Mouse (Mus musculus): ENCODE results near the gene Lipm.

Gene Lipm

DNA sequence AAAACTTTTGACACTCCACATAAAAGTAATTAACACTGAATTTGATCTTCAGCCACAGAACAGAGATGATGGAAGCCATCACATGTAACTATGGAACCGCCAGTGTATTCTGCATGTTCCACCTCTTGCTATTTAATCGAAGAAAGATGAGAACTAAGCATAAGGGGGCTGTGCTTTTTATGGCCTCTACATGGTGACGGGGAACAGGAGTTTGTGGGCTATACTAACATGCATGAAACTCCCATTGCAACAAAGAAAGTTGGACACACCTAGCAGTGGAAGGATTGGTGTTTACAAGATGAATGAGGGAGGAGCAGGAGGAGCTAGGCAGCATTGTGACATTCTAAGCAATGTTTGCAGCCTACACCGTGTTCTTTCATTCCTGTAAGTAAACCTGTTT lies at the start of gene Lipm:
Gene Lipm (plus strand): TSS at position 301 of the 400 bp plus-strand sequence.
- DNase-seq (ENCODE audit: extremely low read depth, low read depth, low spot score) = no peak

DNA sequence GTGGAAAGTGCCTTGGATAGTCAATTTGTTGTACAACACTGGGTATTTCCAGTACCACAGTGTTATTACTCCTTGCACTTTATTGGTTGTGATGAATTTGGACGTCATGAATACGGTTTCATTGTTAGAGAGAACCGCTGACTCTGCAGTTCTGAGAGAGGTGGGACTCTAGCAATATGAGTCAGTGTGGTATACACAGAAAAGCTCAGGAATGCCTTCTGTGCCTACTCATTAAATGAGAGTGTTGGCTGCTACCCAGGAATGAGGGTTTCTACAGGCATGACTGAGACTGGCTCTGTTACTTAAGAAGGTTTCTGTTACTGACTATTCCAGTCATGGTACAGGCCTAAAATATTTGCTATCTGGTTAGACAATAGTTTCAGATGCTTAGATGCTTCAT lies 49.2 kb upstream of the Lipm start:
- DNase-seq (ENCODE audit: extremely low read depth, low read depth, low spot score) = no peak

DNA sequence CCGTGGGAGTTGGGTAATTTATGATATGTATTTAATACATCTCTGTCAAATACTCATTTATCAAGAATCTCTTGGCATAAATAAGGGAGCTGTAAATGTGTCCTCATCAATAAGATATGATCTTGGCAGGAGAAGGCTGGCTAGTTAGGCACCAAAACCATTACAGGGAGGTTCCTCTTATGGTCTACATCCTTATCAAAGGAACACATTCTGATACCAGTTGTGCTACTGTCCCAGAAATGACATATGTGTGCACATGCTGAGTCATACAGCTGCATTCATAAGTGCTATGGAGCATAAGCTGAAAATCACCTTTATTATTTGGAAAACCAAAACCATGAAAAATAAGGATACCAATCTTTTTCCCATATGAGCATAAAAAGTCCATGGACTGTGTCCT lies 37.2 kb upstream of the Lipm start:
- no peak for DNase-seq (ENCODE audit: extremely low read depth, low read depth, low spot score)

DNA sequence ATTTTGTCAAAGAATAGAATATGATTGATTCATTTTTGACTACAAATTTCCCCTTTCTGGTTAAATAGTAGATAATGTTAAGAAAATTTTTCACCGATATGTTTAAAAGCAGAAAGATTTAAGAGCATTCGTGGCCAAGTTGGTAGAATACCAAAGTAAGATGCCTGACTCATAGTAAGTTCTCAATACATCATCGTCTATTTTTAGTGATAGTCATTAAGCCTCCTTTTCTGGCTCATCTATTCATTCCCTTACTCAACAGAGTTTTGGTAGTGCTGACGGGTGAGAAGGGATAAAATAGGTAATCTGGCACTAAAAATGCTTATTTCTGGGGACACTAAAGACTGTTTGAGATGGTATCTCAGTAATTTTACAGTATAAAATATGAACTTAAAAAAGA lies 36.7 kb upstream of the Lipm start:
- no peak for DNase-seq (ENCODE audit: extremely low read depth, low read depth, low spot score)

DNA sequence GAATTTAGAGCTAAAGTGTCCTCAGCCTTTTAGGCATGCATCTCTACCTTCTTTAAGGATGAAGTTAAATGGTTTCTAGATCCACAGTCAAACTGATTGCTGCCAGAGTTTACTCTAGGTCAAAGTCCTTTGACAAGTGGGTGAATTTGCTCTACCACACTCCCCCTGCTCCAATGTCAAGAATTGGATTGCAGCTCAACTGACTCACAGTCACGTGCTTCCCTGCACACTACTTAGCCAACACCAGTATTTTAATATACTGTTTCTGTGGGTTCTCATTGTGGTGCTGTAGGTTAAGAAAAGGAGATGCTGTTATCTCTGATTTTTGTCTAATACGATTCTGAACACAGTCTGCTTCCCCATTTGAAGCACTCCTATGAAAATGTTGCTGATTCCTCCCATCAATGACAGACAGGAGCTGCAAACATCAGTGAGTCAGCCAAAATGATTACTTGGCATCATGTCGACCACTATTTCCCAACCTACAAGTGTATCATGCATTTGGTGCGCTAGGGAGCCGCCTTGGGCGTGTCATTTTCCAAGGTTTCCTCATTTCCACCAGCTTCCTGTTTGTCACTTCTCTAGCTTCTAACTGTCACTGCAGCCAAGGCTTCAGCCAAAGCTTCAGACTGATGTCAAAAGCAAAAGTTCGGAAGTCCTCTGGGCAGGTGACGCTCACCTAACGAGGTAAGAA lies 33.8 kb upstream of the Lipm start, which contains the start of gene Lipn:
Gene Lipn (plus strand): TSS at position 580 of the 694 bp plus-strand sequence.
- no peak for DNase-seq (ENCODE audit: extremely low read depth, low read depth, low spot score)

DNA sequence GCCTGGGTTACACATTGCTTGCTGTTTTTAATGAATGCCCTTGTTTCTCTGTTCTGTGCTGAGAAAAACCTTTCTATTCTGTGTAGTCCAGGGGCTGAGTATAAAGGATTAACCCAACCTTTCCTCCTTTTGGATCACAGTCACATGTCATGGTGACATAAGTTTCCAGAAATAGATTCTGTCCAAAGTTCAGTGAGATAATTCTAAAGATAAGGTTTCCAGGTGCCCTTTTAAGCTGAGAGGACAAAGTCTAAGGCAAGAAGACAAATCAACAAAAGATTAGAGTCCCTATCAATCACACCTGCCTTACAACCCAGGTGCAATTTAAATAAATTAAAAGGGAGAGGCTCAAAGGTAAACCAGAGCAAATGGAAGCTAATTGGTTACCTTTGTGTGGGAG lies 26.5 kb upstream of the Lipm start:
- no peak for DNase-seq (ENCODE audit: extremely low read depth, low read depth, low spot score)

DNA sequence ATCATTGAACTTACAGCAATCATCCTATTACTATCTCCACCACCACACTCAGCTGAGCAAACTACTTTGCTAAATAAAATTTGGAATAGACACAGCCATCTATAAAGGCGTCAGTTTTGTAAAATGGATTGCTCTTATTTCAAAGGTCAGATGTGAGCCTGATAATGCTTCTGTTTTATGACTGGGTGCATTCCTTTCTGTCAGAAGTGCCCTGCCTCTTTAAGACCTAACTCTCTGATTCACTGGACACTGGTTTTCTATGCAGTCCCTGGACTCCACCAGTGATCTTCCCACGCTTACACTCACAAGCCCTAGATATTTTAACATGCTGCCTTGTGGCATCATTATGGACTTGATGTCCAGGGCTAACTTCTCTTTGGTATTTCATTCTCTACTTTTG lies 22.6 kb upstream of the Lipm start:
- DNase-seq (ENCODE audit: extremely low read depth, low read depth, low spot score) = no peak

DNA sequence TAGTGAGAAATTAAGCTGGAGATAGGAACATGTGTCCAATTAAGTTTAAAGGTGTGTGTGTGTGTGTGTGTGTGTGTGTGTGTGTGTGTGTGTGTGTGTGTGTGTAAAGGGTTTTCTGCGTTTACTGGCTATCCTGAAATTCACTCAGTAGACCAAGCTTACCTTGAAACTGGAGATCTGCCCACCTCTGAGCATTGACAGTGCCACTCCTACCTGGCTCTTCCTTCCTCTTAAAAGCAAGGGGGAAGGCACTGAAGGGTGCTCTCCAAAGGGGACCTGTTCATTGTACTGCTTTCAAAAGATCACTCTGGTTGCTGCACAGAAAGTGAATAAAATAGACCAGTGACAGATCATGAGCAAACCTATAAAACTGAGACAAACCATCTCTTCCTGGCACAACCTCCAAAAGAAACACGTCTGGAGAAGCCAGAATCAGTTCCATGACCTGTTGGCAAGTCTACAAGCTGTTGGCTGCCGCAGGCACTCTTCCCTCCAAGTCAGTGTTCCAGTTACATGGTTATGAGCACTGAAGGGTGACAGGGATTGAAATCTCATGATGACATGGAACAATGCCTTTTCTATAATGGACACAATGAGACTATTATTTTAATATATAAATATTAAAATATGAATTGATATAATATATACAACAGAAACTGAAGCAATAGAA lies 11.6 kb upstream of the Lipm start:
- no peak for DNase-seq (ENCODE audit: extremely low read depth, low read depth, low spot score)

DNA sequence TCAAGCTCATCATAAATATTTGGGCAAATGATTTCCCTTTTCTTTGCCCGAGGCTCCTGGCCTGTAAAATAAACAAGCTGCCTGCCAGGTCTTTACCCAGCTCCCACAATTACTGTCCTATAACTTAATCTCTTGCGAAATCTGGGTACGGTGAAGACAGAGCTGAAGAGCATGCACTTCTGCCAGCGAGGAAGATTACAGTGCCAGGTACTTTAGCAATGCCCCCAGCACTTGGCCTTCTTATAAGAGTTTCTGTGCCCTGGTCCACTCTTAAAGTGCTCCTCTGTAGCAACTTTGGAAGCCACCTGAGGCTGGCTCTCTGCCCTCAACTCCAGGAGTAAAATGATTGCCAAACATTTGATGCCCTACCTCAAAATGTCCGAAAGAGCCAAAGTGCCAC lies 5.4 kb upstream of the Lipm start:
- DNase-seq (ENCODE audit: extremely low read depth, low read depth, low spot score) = peak; percentile 99

DNA sequence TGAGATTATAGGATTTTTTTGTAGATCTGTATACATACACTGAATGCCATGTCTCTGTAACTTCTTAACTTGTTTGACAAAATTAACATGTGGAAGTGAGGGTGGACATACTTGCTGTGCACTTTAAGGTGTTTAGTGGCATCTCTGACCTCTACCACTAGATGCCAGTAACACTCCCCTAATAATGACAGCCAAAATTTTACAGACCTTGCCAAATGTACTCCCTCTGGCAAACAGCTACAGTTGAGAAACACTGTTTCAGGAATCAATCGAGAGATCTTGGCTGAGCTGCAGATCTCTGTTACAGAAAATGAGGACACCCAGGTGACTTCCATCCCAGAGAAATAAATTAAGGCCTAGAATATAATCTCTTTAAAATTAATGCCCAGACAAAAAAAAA lies 4.5 kb upstream of the Lipm start:
- peak; percentile 89 for DNase-seq (ENCODE audit: extremely low read depth, low read depth, low spot score)

DNA sequence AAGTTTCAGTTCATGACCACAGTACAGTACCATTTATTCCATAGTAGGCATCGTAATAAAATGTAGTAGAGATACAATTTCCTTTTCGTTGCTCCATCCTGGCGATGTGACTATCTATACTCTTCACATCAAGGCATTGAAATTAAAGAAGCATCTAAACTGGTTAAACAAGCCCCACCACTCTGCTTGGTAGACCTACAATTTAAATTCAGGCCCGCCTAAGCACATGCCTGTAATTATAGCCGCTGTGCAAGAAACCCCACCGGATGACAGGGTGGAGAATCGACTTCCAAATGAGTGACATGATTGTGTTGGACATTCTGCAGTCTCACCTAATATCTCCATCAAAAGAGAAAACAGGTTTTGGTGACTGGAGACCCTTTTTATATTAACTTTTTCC lies 1.2 kb downstream of the Lipm start:
- DNase-seq (ENCODE audit: extremely low read depth, low read depth, low spot score) = no peak

DNA sequence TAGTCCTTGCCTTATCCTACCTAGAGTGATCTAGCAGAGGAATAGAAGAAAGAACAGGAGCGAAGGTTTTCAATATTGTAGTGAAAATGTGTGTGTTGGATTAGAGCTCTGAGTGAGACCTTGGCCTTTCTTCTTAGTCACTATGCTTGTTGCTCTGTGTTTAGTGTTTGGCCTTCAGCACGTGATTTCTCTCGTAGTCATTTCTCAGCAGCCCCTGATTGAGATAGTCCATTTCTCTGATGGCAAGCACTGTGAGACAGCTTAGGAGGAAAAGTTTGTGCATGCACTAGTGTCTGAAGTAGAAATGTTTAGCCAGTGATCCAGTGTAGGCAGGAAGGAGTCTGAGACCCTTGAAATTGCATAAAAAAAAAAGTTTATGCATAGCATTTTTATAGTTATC lies 4.1 kb downstream of the Lipm start:
- no peak for DNase-seq (ENCODE audit: extremely low read depth, low read depth, low spot score)

DNA sequence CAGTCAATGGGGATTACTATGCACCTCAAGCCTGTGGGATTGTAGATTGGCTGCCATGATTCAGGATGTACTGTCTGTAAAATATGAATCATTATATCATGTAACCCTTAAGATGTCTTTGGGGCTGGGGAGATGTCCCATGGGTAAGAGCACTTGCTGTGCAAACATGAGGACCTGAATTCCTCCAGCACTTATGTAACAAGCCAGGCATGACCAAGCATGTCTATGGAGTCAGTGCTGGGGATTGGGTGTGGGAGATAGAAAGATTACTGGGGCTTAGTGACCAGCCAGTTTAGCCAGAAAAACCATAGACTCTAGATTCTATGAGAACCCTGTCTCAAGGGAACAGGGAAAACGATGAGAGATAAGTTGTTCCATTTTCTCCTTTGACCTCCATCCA lies 18.4 kb downstream of the Lipm start:
- DNase-seq (ENCODE audit: extremely low read depth, low read depth, low spot score) = peak; percentile 95

DNA sequence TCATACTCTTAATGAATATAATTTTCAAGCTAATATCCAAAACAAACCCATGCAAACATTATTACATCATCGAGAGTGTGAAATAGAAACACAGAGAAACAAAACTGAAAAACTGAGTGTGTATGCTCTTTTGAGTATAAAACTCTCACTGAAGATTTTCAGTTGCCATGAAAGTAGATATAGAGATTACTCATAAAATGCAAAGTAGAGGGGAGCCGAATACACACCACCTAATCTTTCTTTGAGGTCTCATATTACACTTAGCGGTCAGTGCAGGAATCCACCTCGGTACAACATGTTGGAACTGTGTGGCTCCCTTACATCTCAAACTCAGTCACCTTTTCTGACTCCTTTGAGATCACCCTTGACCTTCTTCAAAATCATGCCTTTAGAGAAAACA lies 18.9 kb downstream of the Lipm start:
- no peak for DNase-seq (ENCODE audit: extremely low read depth, low read depth, low spot score)

DNA sequence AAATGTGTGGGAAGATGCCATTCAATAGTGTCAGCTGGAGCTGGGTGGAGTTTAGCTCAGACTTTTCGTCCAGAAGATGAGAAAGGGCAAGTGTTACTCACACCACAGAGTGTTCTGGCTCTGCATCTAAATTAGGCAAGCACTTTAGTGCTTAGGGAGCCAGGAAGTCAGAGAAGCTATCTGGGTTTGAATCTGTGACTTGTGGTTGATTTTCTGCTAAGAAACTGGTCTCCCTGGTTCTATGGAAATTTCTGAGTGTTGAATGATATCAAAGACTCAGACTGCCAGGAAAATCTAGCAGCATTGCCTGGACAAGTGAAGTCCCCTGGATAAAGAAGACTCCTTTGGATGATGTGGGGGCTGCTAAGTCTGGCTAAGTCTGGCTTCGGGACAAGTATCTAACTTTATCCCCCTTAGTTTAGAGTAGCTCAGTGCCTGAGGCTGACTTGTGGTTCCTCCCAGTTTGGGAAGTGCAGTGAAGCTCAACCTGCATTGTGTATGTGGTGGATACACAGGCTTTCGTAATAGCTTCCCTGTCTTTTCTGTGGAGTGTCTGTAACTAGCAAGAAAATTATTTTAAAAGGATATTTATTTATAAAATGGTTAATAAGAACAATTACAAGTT lies 19.5 kb downstream of the Lipm start:
- DNase-seq (ENCODE audit: extremely low read depth, low read depth, low spot score) = peak; percentile 80

DNA sequence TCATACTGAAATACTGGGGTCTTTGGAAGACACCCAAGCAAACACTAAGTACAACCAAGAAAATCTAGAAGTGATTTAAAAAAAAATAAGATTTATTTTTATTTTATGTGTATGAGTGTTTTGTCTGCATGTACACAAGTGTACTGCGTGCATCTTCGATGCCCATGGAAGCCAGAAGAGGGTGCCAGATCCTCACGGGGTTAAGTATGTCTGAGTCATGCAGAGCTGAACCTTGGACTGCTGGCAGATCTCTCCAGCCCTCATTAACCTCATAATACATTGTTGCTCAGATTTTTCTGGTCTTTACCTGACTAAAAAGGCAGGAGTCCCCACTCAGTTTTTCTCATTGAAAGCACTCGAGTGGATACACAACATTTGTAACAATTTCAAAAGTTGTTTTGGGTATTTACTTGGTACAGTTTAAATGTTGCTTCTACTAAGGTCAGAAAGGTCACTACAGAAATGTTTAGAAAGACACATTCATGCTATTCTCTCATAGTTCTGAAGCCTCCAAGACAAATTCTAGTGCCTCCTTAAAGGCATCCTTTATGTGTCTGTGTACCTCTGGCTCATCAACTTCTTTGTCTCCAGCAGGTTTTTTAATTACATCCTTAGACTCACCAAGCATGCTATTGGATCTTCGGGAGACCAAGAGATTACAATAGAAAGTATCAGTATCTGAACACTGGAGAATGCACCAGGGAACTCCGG lies 38.1 kb downstream of the Lipm start:
- no peak for DNase-seq (ENCODE audit: extremely low read depth, low read depth, low spot score)

DNA sequence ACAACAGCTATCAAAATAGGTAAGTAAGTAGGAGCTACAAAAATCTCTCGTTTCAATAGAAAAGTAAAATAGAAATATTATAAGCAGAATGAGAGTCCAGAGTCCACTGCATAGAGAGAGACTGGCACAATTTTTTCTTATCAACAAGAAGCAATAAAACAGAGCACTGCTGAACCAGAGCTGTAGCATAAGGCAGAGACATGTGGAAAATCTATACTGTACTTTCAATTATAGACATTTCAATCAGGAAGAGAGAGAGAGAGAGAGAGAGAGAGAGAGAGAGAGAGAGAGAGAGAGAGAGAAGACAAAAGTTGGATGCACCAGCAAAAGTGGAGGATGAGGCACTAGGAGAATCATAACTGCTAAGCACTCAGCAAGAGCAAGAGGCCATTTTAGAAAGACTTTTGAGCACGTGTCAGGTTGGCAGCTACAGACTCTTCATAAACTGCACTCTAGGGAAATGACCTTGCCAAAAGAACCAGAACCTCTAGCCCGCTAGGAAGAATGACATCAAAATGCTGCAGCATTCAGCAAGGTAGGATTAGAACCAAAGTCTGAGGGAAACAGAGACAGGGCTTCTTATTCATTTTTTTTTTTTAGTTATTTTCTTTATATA lies 38.8 kb downstream of the Lipm start:
- no peak for DNase-seq (ENCODE audit: extremely low read depth, low read depth, low spot score)

DNA sequence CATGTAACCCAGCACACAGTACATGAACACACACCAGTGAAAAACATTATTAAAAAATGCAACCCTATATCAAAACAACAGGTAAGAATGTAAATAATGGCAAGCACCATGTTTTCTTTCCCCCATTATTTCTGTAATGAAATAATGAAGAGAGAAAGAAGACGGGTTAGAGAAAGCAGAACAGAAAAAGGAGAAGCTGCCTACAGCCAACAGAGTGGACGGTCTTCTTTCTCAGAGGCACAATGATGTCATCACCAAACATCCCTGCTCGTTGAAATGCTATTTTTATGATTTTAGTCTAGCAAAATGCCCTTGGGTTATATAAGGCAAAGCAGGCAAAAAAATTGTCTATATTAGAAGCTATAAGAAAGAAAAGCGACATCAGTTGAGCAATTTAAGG lies 47.7 kb downstream of the Lipm start:
- no peak for DNase-seq (ENCODE audit: extremely low read depth, low read depth, low spot score)

DNA sequence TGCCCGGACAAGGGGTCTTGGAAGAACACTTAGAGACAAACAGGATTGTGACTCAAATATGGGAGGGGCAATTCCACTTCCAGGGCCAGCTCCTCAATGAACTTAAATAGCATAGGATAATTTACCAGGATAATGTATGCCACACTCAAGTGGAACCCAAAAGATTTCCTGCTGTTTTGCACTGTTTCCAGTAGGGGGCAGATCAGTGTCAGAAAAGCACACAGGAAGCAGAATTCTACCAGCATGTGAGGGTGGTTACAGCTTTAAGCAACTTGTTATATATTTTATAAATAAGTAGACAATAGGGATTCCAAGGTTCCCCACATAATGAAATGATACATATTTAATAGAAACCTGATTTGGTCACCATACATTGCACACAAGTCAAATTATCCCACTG lies 51.2 kb downstream of the Lipm start:
- no peak for DNase-seq (ENCODE audit: extremely low read depth, low read depth, low spot score)

DNA sequence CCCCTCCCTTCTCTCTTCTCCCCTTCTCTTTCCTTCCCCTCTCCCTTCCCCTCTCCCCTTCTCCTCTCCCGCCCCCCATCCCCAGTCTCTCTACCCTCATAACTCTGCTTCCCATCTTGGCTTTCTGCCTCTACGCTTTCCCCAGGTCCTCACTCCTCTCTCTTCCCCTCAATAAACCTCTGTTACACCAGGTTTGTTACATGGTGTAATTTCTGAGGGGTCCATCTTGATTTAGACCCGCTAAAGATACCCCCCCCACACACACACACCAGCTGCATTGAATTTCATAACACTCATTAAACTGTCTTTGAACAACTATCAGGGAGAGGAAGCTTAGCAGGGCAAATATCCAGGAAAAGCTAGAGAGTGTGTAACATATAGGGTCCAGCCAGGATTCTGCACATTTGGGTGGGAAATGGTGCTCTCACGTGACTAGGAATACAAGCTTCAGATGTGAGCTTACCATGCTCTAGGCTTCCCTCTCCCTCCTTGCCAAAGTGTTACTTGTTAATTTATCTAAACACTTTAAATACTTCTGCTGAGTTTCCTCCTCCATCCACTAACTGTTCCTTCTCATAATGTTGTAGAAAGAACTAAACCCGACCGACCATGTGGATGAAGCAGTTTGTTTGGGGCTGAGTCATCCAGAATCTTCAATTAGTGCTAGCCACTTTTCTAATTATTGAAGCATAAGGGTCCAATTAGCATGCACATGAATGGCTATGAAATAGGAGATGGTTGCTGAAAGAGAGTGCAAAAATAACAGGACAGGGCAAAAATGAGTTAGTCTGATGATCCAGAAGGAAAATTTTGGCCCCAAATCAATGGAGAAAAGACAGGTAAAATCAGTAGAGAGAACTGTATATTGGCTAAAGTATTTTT lies 52.8 kb downstream of the Lipm start:
- DNase-seq (ENCODE audit: extremely low read depth, low read depth, low spot score) = no peak

Measured in fat pad, adult 2 months (tissue).